Mouse (Mus musculus) embryo, embryonic 11 days (tissue): Measurements from ENCODE around the gene Sry.

ENCODE experiments used
- DNase-seq: peaks from one replicate; pipeline ENCODE4 v3.0.0-alpha.2; 2015

Gene Sry

GRCm38 (mm10) chrY:2663558-2663957, at the start of gene Sry:
TSS of gene Sry (minus strand) at chrY:2663658.
- no peak for DNase-seq
